Mouse (Mus musculus) CH12F3 (cell line): Measurements from ENCODE around the gene D030056L22Rik.

Experiments used
- in situ Hi-C: fragments of 300-500 bp; cut with MboI; formaldehyde crosslinking; loops from 2 replicates; pipeline ENCODE4 v1.14.3; 2020; ENCODE audit warnings: low sequenced_read_pairs

Gene D030056L22Rik

DNA sequence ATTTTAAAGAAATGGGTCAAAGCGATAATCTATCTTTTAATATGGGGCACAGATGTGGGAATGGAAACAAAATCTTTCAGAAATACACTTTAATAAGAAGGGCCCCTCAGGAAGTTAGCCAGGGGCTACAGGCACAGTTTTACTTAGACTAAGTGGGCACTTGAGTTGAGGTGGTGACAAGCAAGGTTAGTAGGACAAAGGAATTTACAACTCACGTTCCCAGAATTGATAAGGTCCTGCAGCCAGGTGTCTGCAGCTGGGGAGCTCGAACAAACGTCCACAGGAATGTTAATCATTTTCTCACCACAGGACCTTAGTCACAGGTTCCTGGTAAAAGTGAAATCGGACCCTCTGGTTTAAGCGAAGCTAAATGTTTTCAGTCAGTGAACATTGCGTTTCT is 18.1 kb downstream of the D030056L22Rik start:
- in situ Hi-C loops, result no loop called here

GRCm38 (mm10) chr19:18735901-18736300 is 22.9 kb downstream of the D030056L22Rik start:
- in situ Hi-C loops, result no loop called here

- in situ Hi-C loops, result no loop called here
These were observed 26.2 kb downstream of the D030056L22Rik start for GRCm38 (mm10) chr19:18739146-18739545.

GRCm38 (mm10) chr19:18743946-18744345 is 31.0 kb downstream of the D030056L22Rik start:
- in situ Hi-C loops, result no loop called here

GRCm38 (mm10) chr19:18746576-18747340 is 33.8 kb downstream of the D030056L22Rik start:
- in situ Hi-C loops, result no loop called here

- in situ Hi-C loops, result no loop called here
These were observed 34.4 kb downstream of the D030056L22Rik start for GRCm38 (mm10) chr19:18747379-18747778.

- in situ Hi-C loops, result no loop called here
These were observed 36.8 kb downstream of the D030056L22Rik start, which contains the start of gene Trpm6 for GRCm38 (mm10) chr19:18749598-18750339. TSS of gene Trpm6 (plus strand) at chr19:18749983.

DNA sequence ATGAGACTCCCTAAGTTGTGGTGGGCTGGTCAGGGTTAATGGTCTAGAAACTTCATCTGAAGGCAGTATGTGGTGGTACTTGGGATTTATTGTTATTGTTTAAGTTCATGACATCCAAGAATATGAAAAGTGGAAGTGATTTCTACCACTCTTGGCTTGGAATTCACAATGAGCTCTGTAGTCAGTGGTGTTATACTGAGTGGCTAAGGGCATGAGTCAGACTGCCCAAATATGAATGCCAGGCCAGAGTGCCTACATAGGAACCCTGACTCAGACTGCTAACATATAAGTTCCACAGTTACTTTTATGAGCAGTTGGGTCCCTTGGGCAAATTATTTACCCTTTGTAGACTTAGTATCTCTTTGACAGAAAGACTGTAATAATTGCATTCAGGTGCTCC is 44.2 kb downstream of the D030056L22Rik start:
- in situ Hi-C loops, result no loop called here

GRCm38 (mm10) chr19:18757706-18758105 is 44.7 kb downstream of the D030056L22Rik start:
- in situ Hi-C loops, result no loop called here

DNA sequence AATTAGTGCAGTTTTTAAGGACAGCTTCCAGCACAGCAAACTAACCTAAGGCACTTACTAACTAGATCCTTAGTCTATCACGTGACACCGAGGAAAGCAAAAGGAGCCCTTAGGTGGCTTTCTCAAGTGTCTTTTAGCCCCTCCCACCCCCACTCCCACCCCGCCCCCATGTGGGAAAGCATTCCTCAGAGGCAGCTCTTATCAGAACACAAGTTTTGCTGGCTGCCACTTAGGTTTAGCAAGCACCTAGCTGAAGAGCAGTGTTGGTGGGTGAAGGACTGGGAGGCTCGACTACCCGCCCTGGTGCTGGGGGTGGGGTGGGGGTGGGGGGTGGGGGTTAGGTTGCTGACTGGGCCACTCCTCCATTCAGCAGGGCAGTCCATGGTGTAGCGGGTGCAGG is 45.3 kb downstream of the D030056L22Rik start:
- in situ Hi-C loops, result no loop called here

GRCm38 (mm10) chr19:18758916-18759315 is 45.9 kb downstream of the D030056L22Rik start:
- in situ Hi-C loops, result no loop called here

- in situ Hi-C loops, result no loop called here
These were observed 53.4 kb downstream of the D030056L22Rik start for GRCm38 (mm10) chr19:18766399-18766798.
